Mouse (Mus musculus) urinary bladder, postnatal 10 days (tissue): Measurements from ENCODE around the gene Ccdc110.

Experiments used
- DNase-seq: peaks from one replicate; pipeline ENCODE4 v3.0.0; 2022; ENCODE audit warnings: low spot score

Gene Ccdc110

DNA sequence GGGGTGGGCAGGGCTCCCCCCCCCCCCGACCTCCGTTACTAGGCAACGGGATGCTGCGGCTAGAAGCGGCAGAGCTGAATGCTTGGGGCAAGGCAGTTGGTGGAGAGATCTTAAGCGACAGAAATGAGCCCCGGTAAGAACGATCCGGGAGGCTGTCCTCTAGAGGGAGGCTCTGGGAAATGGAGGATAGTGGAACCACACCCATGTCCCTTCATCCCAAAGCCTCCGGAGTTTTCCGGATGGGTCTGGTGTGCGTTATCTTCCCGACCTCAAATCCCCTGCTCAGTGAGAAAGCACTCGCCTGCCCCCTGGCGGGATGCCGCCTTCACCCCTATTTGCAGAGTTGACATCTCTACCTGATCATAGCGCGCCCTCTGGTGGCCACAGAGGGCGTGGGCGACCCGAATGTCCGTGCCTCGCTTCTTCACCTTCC lies at the start of gene Ccdc110:
Ccdc110 (plus strand) TSS at position 38 of the 433 bp plus-strand sequence.
- DNase-seq = peak; percentile 92

DNA sequence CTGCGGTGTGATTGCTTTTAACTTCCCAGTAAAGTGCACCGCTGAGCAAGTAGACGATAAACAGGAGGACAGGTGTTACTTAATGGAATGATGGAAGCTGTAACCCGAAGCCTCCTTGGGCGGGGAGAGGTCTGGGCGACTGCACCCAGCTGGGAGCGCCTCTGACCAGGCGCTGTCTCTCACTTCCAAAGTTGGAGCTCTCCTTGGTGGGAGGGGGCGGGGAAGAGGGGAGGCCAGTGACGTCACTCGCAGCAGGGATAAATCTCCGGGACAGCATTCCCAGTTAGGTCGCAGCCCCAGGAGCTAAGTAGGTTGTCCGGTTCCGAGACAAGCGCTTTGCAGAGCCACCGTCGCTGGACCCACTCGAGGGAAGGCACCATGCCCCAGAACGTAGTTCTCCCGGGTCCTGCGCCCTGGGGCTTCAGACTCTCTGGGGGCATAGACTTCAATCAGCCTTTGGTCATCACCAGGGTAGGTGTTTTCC lies 49.2 kb upstream of the Ccdc110 start, which contains the start of gene Pdlim3:
Pdlim3 (plus strand) TSS at position 260 of the 484 bp plus-strand sequence.
- DNase-seq = peak; percentile 46

DNA sequence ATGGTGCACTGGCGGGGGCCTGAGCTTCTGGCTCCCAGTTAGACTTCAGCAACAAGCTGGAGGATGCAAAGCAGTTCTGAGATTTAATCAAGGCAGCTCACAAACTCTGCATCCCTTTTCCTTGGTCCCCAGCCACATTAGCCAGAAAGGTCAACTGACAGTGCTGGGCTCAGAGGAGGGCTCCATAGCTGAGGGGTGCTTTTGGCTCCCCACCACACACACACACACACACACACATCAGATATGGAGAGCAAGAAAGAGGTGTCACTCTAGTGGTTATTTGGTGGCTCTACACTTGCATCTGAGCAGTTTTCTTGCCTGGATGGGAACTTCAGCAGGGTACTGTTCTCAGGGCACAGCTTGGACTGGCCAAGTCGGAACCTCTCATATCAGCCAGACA lies 48.6 kb upstream of the Ccdc110 start:
- DNase-seq = no peak

DNA sequence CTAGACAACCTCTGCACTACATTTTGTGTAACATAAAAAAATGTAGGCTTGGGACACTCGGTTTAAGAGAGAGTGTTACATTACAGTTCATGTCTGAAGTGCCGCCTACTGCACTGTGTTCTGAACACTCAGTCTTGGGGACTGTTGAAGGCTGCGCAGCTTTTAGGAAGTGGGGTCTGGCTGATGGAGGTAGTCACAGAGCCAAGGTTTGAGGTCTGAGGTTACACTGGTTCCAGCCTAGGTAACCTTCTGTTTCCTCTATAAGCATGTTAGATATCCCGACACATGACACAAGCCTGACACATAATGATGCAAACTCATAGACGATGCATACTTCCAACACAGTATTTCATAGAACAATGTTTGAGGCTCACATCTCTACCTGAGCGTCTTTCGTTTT lies 44.7 kb upstream of the Ccdc110 start:
- no peak for DNase-seq

DNA sequence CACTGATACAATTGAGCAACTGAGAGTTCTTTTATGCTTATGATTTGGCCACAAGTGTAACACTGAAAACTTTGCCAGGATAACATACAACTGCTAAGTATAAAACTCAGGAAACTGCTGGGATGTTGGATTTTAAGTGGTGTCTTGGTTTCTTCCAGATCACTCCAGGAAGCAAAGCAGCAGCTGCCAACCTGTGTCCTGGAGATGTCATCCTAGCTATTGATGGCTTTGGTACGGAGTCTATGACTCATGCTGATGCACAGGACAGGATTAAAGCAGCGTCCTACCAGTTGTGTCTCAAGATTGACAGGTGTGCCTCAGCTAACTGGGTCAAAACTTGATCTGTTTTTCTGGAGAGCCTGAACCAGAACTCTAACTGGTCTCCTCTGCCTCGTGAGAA lies 37.8 kb upstream of the Ccdc110 start:
- DNase-seq = no peak

DNA sequence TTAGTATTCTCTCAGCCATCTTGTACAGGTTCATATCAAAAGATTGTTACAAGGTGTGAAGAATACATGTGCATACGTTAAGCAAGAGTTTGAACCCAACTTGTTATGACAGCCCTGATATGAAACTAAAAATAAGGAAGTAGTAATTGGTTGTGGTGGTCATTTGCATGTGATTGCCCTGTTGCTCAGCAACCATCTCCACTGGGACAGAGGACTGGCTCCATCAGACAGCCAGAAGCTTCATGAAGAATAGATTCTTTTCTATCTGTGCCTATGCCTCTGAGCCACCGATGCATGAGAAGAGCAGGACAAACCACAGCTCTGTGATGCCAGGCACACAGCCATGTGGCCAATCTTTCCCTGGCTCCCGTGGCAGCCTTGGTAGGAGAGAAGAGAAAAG lies 34.6 kb upstream of the Ccdc110 start:
- DNase-seq = no peak

DNA sequence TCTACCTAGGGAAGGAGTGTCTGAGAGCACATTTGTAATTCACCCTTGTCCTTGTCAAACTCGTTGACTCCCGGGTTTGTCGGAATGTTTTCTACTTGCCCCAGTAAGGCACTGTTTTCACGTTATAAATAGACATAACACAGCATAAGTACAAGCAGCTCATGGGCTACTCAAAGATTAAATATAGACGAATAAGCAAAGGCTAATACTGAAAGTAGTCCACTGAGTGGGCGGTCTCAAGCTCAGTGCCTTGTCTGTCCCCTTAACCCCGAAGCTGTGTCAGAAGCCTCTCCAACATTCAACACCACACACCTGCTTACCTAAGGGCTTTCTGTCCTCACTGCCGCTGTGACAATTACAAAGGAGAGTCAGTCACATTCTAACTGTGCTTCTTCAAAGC lies 32.8 kb upstream of the Ccdc110 start:
- DNase-seq = no peak

DNA sequence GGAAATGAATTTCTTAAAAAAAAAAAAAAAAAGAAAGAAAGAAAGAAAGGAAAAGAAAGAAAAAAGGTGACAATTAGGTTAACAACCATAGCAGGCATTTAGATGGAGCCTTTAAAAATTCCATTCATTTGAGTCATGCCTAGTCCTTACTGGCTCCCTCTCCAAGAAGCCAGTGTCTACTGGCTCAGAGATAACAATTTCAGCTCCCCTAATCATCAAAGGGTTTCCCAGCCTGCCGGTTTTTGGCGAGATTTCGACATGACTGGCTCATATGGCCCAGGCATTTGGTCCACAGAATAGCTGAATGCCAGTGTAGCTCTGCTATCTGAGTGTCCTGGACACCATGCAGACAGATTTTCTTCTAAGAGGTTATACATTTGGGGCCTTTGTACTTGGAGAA lies 30.8 kb upstream of the Ccdc110 start:
- DNase-seq = no peak

DNA sequence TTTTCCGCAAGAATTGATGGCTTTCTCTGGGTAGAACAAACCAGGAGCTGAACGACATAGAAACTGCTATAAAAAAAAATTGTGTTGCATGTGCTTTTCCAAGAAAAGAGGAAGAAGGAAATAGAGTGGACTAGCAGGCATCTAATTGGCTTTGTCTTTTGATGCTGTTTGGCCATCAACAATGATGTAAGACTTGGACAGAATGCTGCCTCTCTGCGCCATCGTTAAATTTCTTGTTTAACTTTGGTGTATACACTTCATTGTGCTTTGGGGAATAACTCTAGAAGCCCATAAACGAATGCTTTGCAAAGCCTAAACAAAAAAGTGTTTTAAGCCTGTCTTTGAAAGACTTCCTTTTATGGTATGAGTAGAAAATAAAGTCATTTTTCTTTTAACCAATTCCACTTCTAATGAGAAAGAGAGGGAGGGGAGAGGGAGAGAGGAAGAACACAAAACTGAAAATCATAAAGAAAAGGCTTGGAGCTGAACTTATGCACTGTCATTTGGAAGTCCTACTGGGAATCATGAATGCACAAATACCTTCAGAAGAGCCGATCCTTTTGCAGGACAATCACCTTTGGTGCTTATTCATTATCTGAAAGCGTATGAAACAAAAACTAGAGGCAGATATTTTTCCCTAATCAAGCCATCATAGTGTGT lies 28.7 kb upstream of the Ccdc110 start:
- no peak for DNase-seq

DNA sequence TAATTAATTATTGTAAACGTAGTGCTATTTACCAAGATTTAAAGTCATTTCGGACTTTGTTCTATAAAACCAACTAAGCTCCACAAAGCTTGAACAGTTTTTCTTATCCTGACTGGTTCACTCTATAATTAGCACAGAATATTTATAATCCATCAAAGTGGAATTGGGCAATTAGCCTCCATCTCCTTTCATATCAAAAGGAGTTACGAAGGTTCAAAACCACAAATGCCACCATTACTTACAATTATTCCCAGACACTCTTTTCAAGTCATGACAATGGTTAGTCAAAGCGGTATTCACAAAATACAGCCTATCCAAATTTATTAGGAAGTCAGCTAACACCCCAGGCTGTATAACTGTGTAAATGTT lies 28.2 kb upstream of the Ccdc110 start:
- DNase-seq = no peak

DNA sequence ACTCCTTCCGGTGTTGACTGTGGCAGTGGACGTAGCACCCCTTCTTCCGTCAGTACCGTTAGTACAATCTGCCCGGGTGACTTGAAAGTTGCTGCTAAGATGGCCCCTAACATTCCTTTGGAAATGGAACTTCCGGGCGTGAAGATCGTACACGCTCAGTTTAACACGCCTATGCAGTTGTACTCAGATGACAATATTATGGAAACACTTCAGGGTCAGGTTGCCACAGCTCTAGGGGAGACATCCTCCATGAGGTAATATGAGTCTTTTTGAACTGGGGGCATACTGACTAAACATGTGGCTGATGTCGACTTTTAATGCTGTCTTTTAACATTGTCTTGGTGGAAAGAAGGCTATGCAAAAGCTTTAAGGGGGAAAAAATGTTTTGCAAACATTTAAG lies 20.7 kb upstream of the Ccdc110 start:
- DNase-seq = no peak

DNA sequence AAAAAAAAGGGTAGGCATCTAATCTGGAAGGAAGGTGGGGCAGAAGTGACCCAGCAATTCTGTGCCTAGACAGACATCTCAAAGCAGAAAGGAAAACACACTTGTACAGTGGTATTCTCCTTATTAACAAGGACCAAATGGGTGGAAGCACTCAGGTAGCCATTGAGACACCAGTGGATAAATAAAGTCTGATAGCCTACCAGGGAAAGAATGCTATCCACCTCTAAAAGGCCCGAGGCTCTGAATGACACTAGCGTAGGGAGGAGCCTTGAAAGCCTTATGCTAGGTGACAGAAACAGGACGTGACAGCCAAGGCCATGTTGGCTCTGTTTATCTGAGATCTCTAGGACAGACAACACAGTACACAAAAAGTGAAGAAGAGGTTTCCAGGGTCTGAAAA lies 17.9 kb upstream of the Ccdc110 start:
- DNase-seq = no peak

DNA sequence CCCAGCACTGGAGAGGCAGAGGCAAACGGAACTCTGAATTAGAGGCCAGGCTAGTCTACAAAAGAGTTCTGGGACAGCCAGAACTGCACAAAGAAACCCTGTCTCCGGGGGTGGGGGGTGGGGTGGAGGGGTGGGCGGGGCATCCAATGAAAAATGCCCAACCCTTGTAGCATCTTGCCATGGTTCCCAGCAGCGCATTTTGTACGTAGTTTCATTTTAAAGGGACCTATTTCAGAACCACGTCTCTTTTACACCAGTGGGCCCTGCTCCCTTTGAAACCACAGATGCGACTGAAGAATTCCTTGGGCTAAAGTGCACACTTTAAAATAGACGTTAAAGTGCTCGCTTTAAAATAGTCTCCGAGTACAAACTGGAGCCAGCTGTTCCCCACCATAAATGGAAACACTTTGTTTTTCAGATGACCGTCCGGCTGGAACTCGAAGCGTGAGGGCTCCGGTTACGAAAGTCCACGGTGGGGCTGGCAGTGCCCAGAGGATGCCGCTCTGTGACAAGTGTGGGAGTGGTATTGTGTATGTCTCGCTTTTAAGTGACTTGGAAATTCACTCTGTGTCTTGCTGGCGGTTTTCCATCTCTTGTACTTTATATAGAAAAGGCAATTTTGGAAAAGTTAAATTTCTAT lies 17.3 kb upstream of the Ccdc110 start:
- DNase-seq = no peak

DNA sequence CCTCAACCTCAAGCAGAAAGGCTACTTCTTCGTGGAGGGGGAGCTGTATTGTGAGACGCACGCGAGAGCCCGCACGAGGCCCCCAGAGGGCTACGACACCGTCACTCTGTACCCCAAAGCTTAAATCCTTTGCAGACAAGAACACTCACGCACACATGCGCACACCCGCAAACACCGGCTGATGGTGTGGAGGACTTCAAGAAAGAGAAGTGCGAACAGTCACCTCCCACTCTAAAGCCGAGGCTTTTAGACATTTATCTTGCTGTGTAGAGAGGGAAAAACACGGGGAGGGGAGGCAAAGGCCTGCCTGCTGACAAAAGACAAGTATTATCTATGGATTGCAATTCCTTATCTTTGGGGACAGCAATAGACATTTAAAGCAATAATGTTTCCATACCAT lies 15.5 kb upstream of the Ccdc110 start:
- DNase-seq = no peak

DNA sequence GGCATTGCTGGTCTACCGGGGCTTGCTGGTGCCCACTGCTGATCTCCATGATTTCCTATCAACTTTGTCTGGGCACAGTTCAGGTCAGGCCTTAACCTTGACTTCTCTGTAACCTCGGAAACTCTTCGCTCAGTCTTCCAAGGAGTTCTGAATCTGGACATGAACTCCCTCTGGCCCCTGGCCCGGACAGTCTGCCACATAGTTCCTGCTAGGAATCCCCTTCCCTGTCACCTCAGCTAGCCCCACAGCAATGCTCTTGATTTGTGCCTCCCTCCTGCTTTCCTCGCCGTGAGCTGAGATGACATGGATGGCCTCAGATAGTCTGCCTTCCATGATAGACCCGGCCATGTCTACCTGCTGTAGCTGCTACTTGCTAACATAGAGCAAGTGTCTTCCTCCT lies 14.0 kb upstream of the Ccdc110 start:
- no peak for DNase-seq

DNA sequence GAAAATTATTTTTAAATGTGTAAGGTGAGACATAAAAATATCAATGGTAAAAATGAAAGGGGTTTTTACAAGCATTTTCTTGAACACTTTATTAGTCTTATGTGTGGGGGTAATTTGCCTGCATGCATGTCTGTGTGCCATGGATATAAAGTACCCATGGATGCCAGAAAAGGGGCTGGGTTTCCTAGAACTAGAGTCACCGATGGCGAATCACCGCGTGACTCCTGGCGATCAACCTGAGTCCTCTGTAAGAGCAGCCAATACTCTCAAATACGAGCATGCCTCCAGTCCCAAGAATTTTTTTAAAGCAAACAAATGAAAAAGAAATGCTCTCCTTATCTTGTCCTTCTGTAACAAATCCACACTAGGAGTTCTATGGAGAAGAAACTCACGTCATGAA lies 12.3 kb upstream of the Ccdc110 start:
- DNase-seq = no peak

DNA sequence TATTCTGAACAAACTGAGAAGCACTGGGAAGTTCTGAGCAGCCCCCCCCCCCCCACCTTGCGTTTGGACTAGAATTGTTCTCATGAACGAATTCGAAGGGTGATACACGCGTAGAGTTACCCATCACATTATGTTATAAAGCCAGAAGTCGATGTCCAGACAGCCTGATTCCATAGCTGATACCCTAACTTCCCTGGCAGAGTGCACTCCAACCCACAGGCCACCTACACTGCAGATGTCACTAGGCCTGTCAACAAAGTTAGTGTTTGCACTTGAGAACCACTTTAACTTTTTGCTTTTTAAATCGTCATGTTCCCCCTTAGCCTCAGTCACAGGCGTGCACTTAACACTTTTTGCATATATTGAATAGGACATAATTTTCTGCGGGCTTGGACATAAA lies 2.6 kb downstream of the Ccdc110 start:
- DNase-seq = no peak

DNA sequence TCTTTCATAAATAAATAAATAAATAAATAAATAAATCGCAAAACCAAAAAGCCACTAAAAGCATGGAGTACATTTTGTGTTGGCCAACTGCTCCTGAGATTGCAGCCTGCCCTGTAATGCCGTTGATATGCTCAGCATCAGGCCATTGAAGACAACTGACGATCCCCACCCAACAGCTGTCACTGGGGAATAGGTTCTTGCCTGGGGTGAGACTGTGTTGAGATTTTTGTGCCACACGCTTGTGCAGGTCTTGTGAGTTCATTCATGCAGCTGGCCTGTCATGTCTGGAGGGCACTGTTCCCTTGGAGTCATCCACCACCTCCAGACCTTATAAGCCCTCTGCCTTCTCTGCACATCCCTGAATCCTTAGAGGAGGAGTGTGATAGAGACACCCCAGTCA lies 11.9 kb downstream of the Ccdc110 start:
- DNase-seq = no peak

DNA sequence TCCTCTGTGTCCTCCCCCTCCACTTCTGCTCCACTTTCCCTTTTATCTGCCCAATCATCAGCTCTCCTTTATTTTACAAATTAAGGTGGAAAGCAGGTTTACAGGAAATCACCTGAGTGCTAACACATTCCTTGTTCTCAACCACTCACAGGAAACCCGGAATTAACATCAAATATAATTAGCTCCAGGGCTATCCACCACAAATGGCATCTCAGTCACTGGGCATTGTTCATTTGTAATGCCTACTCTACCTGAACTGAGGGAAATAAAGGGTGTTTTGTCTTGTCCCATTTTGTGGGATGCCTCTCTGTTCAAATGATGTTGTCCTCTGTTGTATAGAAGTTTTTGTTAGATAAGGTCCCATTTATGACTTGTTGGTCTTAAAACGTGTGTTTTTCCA lies 16.2 kb downstream of the Ccdc110 start:
- DNase-seq = no peak

DNA sequence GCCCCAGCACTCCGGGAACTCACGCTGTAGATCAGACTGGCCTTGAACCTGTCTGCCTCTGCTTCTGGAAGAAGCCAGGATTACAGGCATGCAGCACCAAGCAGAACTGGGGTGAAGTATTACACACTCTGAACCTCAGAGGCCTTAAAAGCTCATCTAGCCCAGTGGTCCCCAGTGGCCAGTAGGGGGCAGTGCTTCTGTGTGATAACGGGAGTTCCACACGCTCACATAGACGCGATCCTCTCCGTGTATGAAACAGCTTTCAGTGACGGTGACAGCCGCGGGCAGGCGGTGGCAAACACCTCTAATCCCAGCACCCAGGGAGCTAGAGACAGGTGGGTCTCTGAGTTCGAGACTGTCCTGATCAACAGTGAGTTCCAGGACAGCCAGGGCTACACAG lies 36.5 kb downstream of the Ccdc110 start:
- DNase-seq = no peak

DNA sequence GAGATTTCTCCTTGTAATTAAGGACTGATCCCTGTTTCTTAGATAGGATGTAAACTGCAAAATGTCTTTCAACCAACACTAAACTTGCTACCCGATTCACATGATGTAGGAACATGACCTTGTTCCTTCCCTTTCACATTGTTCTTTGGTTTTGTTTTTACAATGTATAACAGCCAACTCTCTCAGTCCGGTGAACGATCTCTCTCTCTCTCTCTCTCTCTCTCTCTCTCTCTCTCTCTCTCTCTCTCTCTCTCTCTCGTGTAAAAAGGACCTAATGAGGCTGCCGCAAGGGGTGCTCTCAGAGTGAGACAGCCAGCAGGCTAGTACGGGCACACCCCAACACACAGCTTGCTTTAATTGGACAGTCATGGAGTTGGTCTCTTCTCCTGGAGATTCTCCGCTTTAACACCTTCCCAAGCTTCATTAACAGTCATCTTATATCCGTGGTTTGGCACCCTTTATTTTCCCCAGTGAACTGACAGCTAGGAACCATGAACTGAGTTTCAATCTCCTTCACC lies 39.6 kb downstream of the Ccdc110 start:
- DNase-seq = no peak

DNA sequence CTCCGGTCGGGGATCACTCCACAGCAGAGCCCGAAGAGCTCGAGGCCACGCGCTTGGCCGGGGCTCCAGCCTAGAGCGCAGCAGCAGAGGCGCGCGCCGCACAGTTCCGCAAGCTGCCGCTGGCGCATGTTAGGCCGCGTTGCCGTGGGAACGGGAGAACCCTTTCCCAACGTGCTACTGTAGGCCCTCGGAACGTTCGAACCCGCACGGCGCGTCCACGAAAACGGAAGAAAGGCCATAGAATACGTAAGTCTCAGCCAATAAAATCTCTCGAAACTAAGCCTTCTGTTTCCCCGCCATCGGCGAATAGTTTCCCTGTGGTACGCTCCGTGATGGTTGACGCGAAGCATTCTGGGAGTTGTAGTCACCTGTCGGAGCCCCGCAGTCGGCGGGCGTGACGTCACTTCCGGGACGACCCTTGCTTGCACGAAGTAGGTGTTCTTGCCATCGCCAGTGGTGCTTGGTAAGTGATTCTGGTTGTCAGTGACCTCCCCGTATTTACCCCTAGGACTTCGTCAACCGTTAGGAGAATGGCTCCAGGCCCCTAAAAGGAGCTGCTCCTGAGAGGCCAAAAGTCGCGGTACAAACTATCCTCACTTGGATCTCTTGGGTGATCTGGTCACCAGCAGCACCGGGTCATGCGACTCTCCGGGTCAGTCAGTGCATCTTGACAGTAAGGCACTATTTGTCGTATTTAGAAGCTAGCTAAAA lies 40.9 kb downstream of the Ccdc110 start, which contains the start of the genes 1700029J07Rik and Ufsp2:
1700029J07Rik (minus strand) TSS at position 127 of the 711 bp plus-strand sequence.
Ufsp2 (plus strand) TSS at position 403 of the 711 bp plus-strand sequence.
- DNase-seq = peak; percentile 88
